Mouse (Mus musculus): Measurements from ENCODE around the gene Lrba. TPM values are rescaled to one million over a fixed set of nuclear protein-coding genes. Genes with fewer than 3 reads are reported as not detected.

Gene Lrba
- polyA plus RNA-seq, 1 experiment from 2014 or later: 3.2 TPM

DNA sequence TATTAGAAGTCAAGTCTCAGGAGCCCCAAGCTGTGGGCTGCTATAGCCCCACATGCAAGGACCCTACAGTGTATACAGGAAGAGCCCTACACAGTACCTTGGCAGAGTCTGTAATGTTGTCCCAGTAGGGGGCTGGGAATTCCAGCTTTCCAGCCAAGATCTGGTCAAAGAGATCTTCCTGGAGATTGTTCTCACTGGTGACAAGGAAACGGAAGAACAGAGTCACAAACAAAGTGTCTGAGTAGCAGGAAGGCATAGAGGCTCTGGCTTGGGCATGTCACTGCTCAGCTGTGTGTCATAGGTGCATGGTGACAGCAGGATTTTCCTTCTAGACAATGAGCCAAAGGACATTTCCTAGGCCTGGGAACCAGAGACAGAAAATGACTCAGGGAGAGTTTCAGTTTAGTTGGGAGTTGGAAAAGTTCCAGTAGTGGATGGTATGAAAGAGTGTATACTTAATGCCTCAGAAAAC is 569.3 kb downstream of the Lrba start:
- ATAC-seq (ENCODE audit: borderline replicate concordance, extremely low read depth, low FRiP score, low TSS enrichment): peak; percentile 69

DNA sequence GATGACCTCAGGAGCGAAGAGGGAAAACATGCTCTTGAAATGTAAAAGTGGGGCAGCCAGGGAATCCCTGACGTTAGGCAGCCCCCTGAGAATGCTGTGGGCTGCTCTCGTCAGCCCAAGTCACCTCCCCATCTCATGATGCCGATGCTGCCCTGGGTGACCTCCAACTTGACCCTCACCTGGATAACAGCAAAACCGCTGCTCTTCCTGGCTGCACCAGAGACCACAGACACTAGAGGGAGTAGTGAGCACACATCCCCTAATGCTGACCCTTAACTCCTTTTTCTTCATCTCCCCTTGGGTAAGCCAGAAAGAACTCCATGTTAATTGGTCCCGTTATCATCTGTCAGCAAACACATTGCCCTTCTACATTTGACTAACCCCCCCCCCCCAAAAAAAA is 572.2 kb downstream of the Lrba start:
- Histone ChIP-seq H3K36me3 (no peaks in the 10 kb centered on the region), H3K4me1 (peaks cover 12% of the 10 kb centered on the region), H3K27me3 (no peaks in the 10 kb centered on the region), H3K4me3 (no peak overlapping the region), H3K27ac (no peak overlapping the region), H3K4me2 (no peak overlapping the region), H3K9me3 (no peaks in the 10 kb centered on the region), H3K9ac (no peak overlapping the region)
- ATAC-seq (ENCODE audit: borderline replicate concordance, extremely low read depth, low FRiP score, low TSS enrichment): no peak
- 36% methylated on average over 6 of the region's 6 CpGs for WGBS

More for the DNA sequence above, 569.3 kb downstream of the Lrba start:
- Histone ChIP-seq H3K4me1 (peaks cover 32% of the 10 kb centered on the region), H3K27ac (peak overlapping the region; percentile 46), H3K4me3 (no peak overlapping the region), H3K4me2 (no peak overlapping the region), H3K36me3 (no peaks in the 10 kb centered on the region), H3K27me3 (no peaks in the 10 kb centered on the region), H3K9me3 (no peaks in the 10 kb centered on the region), H3K9ac (no peak overlapping the region)
- WGBS: 21% methylated on average over 1 of the region's 1 CpGs

DNA sequence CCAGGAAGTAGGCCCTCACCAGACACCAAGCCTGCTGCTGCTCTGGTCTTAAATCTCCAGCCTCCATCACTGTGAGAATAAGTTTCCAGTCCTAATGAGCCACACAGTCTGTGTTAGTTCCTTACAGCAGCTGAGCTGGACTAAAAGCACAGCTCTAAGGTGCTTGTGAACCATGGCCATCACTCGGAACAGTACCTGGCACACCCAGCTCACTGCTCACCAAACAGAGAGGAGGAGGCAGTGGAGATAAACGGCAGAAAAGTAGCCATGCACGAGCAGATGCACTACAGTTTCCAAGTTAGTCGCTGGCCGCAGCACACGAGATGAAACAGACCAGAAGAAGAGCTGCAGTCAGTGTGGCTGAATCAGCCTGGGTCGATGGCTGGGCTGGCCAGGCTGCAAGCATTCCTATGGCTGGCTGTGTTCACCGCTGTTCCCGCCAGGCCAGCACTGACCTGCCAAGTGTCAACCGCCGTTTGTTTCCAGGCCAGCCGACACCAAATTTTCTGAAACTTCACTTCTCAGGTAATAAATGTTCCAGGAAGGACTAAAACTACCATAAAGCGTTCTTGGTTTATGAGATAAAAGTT is 573.5 kb downstream of the Lrba start:
- Histone ChIP-seq H3K9me3 (no peaks in the 10 kb centered on the region), H3K4me1 (peaks cover 12% of the 10 kb centered on the region), H3K4me2 (no peak overlapping the region), H3K27ac (no peak overlapping the region), H3K9ac (no peak overlapping the region), H3K4me3 (no peak overlapping the region), H3K36me3 (no peaks in the 10 kb centered on the region), H3K27me3 (no peaks in the 10 kb centered on the region)
- WGBS: 75% methylated on average over 13 of the region's 13 CpGs
- ATAC-seq (ENCODE audit: borderline replicate concordance, extremely low read depth, low FRiP score, low TSS enrichment): no peak

DNA sequence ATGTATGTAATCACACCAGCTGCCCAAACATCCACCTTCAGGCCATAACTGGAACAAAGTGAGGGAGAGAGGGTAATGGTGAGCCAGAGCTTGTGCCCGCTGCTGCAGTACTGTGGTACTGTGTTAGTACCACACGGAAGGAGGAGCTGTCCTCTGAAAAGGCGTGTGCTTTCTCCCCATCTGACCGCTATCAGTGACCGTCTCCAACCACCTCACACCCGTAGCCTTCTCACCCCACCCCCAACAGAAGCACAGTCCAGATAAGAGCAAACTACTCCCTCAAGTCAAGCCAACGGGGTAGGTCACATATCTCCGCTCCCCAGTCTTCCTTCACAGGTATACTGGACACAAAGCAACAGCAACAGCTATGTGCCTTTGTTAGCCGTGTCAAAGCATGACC is 574.6 kb downstream of the Lrba start:
- 80% methylated on average over 9 of the region's 9 CpGs for WGBS
- peaks cover under 1% of the 10 kb centered on the region for H3K4me1 ChIP-seq
- H3K27ac ChIP-seq: no peak overlapping the region
- peak; percentile 51; the same call in 1 of the 2 replicates for ATAC-seq (ENCODE audit: borderline replicate concordance, extremely low read depth, low FRiP score, low TSS enrichment)
- H3K4me2 ChIP-seq: no peak overlapping the region
- no peaks in the 10 kb centered on the region for H3K9me3 ChIP-seq
- H3K27me3 ChIP-seq: no peaks in the 10 kb centered on the region
- no peaks in the 10 kb centered on the region for H3K36me3 ChIP-seq
- H3K9ac ChIP-seq: no peak overlapping the region
- no peak overlapping the region for H3K4me3 ChIP-seq

DNA sequence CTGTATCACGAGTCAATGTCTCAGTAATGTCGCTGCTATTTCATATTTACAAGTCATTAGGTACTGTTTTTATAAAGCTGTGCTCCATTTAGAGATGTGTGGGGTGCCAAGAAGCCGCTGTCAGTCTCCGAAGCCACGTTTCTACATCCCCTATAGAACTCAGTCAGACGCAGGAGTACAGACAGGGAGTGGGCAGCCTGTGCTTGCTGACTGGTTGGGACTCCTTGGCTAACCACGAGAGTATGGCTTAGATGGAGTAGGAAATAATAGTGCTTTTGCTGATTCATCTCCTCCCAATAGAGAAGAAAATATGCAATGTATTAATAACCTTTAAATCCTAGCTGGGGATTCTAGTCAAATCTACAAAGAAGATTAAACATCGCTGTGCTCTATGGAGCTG is 576.4 kb downstream of the Lrba start:
- Histone ChIP-seq H3K4me2 (no peak overlapping the region), H3K4me3 (no peak overlapping the region), H3K9me3 (no peaks in the 10 kb centered on the region), H3K36me3 (no peaks in the 10 kb centered on the region), H3K27ac (no peak overlapping the region), H3K9ac (no peak overlapping the region), H3K27me3 (no peaks in the 10 kb centered on the region), H3K4me1 (no peaks in the 10 kb centered on the region)
- no peak for ATAC-seq (ENCODE audit: borderline replicate concordance, extremely low read depth, low FRiP score, low TSS enrichment)
- WGBS: 71% methylated on average over 8 of the region's 8 CpGs

DNA sequence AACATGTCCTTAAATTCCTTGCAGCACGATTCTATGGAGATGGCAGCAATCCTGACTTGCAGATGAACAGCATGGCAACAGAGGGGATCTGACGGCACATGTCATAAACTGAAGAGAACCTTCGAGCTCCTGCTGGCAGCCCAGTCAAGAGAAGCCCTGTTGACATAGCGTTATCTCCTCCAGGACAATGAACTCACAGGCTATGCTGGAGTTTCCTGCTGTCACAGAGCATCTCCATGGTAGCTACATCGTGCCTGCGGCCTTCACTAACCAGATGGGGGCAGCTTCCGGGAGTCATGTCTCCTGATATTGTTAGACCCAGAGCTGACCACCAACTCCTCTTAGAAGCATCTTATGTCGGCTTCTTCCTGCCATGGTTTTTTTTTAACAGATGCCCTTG is 578.3 kb downstream of the Lrba start:
- Histone ChIP-seq H3K36me3 (no peaks in the 10 kb centered on the region), H3K27ac (no peak overlapping the region), H3K9me3 (no peaks in the 10 kb centered on the region), H3K27me3 (no peaks in the 10 kb centered on the region), H3K4me2 (no peak overlapping the region), H3K4me3 (no peak overlapping the region), H3K4me1 (no peaks in the 10 kb centered on the region), H3K9ac (no peak overlapping the region)
- 49% methylated on average over 8 of the region's 8 CpGs for WGBS
- ATAC-seq (ENCODE audit: borderline replicate concordance, extremely low read depth, low FRiP score, low TSS enrichment): no peak

DNA sequence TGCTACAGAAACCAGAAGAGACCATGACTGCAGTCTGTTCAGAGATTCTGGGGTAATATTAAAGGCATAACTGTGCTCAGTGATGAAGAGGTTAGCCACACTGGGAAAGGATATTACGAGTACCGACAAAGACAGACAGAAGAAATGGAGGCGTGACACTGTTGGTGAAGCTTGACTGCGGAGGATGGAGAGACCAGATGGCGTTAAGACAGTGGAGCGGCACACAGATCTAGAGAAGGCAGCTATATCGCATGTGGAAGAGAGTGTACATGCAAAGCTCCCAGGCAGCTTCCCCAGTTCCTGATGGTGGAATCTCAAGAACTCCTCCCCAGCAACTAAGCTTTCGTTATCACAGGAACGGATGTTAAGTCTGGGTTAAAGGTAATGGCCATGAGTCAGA is 579.8 kb downstream of the Lrba start:
- H3K4me3 ChIP-seq: no peak overlapping the region
- no peak overlapping the region for H3K9ac ChIP-seq
- H3K27ac ChIP-seq: no peak overlapping the region
- no peaks in the 10 kb centered on the region for H3K4me1 ChIP-seq
- WGBS: 80% methylated on average over 9 of the region's 9 CpGs
- H3K36me3 ChIP-seq: no peaks in the 10 kb centered on the region
- H3K27me3 ChIP-seq: no peaks in the 10 kb centered on the region
- no peak overlapping the region for H3K4me2 ChIP-seq
- ATAC-seq (ENCODE audit: borderline replicate concordance, extremely low read depth, low FRiP score, low TSS enrichment): no peak
- H3K9me3 ChIP-seq: no peaks in the 10 kb centered on the region

DNA sequence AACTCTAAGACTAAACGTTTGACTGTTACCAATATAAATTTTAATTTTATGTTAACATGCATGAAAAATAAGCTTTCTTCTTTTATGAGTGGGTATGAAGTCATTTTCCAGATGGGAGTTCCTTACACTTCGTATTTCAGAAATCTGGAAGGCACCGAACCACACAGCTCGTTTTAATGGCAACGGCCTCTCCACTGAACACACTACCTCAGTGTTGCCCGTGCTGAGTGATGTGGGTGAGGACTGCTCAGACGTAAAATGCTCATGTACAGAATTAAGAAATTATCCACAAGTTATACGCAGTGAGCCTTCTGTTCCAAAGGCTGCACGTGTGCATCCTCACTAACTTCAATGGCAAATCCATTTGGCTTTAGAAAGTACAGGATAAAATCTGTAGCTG is 582.4 kb downstream of the Lrba start:
- no peak for ATAC-seq (ENCODE audit: borderline replicate concordance, extremely low read depth, low FRiP score, low TSS enrichment)
- no peak overlapping the region for H3K4me2 ChIP-seq
- no peaks in the 10 kb centered on the region for H3K27me3 ChIP-seq
- H3K9me3 ChIP-seq: no peaks in the 10 kb centered on the region
- no peaks in the 10 kb centered on the region for H3K4me1 ChIP-seq
- no peak overlapping the region for H3K4me3 ChIP-seq
- no peak overlapping the region for H3K27ac ChIP-seq
- H3K36me3 ChIP-seq: no peaks in the 10 kb centered on the region
- 88% methylated on average over 9 of the region's 9 CpGs for WGBS
- H3K9ac ChIP-seq: no peak overlapping the region

DNA sequence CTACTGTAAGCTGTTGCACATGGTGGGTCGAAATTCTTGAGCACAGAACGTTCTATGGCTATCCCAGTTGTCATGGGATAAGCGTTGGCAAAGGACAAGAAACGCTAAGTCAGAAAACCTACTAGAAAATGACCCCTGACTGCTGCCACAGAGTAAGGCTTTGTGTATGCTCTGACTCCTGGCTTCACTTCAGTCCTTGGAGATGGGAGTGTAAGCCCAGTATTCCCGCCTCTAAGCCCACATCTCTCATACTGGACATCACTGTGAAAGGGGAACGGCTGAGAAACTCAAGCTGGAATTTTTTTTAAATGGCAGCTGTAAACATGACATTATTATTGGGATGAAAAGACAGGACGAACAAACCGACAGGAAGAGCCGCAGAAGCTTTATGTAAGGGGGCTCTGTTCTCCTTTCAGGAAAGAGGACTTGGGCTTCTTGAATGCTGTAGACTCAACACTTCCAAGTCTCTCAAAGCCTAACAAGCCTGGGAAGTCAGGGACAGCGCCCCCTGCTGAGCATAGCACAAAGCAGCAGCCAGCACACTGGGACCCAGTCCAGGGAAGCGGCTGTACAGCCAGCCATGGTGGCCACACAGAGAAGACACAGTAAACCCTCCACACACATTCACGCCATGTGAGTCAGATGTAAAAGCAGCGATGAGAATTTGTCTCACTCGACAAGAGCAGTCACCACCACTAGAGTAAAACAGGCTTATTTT is 583.4 kb downstream of the Lrba start:
- Histone ChIP-seq H3K27me3 (no peaks in the 10 kb centered on the region), H3K27ac (no peak overlapping the region), H3K4me2 (no peak overlapping the region), H3K4me3 (no peak overlapping the region), H3K9ac (no peak overlapping the region), H3K4me1 (no peaks in the 10 kb centered on the region), H3K36me3 (no peaks in the 10 kb centered on the region), H3K9me3 (no peaks in the 10 kb centered on the region)
- 69% methylated on average over 14 of the region's 14 CpGs for WGBS
- ATAC-seq (ENCODE audit: borderline replicate concordance, extremely low read depth, low FRiP score, low TSS enrichment): no peak

DNA sequence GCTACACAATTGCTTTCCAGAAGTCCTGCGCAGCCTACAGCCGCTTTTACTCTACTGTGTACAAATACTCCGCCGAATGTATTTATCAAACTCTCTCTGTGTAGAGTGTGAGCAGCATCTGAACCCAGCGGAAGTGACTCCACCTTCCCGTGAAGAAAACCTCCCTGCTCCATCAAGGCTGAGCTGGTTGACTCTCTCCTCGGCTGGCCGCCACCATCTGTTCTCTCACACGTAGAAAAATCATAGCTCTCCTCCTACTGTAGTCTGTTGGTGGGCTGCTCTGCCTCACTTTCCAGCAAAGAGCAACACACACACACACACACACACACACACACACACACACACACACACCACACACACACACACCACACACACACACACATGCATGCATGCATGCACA is 584.7 kb downstream of the Lrba start:
- peak overlapping the region; percentile 24 for H3K27ac ChIP-seq
- no peak overlapping the region for H3K4me2 ChIP-seq
- H3K27me3 ChIP-seq: no peaks in the 10 kb centered on the region
- no peaks in the 10 kb centered on the region for H3K9me3 ChIP-seq
- no peaks in the 10 kb centered on the region for H3K4me1 ChIP-seq
- H3K36me3 ChIP-seq: no peaks in the 10 kb centered on the region
- 57% methylated on average over 9 of the region's 9 CpGs for WGBS
- H3K4me3 ChIP-seq: no peak overlapping the region
- ATAC-seq (ENCODE audit: borderline replicate concordance, extremely low read depth, low FRiP score, low TSS enrichment): no peak
- no peak overlapping the region for H3K9ac ChIP-seq

DNA sequence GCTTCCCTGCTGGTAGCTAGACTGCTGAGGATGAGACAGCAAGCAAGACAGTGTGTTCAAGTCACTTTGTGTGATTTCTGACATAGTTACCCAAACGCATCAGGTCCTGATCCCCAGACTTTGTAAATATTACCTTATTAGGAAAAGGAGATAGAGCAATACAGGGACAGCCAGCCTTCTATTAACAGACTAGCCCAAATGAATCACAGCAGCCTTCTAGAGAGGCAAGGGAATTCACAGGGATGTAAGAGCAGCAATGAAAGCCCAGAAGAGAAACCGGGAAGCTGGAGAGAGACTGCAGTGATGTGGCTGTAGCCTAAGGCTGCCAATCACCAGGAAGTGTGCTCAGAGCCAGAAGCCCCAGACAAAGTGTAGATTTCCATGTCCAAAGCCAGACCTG is 585.2 kb downstream of the Lrba start:
- no peaks in the 10 kb centered on the region for H3K4me1 ChIP-seq
- no peak overlapping the region for H3K4me2 ChIP-seq
- H3K4me3 ChIP-seq: no peak overlapping the region
- 27% methylated on average over 2 of the region's 2 CpGs for WGBS
- H3K36me3 ChIP-seq: no peaks in the 10 kb centered on the region
- no peaks in the 10 kb centered on the region for H3K27me3 ChIP-seq
- H3K27ac ChIP-seq: no peak overlapping the region
- peak; percentile 57; the same call in 1 of the 2 replicates for ATAC-seq (ENCODE audit: borderline replicate concordance, extremely low read depth, low FRiP score, low TSS enrichment)
- H3K9me3 ChIP-seq: no peaks in the 10 kb centered on the region
- no peak overlapping the region for H3K9ac ChIP-seq

DNA sequence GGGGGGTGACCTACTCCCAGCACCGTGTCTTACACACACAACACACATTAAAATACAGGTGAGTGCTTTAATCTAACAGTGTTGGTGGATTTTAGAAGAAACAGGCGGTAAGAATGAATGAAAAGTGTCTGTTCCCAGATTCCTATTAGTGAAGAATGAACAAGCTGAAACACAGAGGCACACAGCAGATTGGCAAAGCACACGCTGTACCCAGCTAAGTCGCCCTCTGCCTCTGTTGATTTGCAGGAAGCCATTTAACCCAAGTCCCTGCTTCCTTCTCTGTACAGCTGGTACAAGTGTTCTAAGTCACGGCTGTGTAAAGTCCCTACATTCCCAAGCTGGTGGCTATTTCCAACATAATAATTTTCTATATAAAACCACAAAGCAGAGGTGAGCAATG is 586.4 kb downstream of the Lrba start:
- ATAC-seq (ENCODE audit: borderline replicate concordance, extremely low read depth, low FRiP score, low TSS enrichment): no peak
- Histone ChIP-seq H3K4me1 (no peaks in the 10 kb centered on the region), H3K27ac (no peak overlapping the region), H3K9me3 (no peaks in the 10 kb centered on the region), H3K9ac (no peak overlapping the region), H3K4me2 (no peak overlapping the region), H3K36me3 (no peaks in the 10 kb centered on the region), H3K4me3 (no peak overlapping the region), H3K27me3 (no peaks in the 10 kb centered on the region)
- 87% methylated on average over 5 of the region's 5 CpGs for WGBS
